Mouse (Mus musculus): Measurements from ENCODE around the gene Cacng7.

GRCm38 (mm10) chr7:3283081-3283875 is 49.5 kb upstream of the Cacng7 start:
- TF ChIP-seq CTCF (IDR thresholded peaks at IDR 0.05; ENCODE audit: borderline replicate concordance, insufficient read depth, low read length): no peak
- TF ChIP-seq POLR2A (IDR thresholded peaks at IDR 0.05; ENCODE audit: low read depth, low read length): no peak
